Mouse (Mus musculus): Measurements from ENCODE around the gene Tnk2.

Tnk2 gene

DNA sequence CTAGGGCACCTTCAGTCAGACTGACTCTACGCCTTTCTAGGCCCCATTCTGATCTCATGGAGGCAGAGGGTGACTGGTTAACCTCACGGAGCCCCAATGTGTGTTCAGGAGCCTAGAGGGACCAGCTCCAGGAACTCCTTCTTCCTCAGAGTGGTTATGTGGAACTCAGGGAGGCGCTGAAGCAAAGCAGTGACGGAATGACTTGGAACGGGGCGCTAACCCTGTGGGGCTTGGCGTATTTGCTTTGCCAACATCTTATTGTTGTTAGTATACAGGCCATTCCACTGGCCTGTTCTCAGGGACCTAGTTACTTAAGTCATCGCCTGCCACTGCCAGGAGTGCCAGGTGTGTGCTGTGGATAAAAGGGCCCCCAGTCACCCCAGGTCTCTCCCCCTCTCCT is 65.4 kb downstream of the Tnk2 start:
- DNase-seq (ENCODE audit: low spot score in 2 of 2), result no peak

DNA sequence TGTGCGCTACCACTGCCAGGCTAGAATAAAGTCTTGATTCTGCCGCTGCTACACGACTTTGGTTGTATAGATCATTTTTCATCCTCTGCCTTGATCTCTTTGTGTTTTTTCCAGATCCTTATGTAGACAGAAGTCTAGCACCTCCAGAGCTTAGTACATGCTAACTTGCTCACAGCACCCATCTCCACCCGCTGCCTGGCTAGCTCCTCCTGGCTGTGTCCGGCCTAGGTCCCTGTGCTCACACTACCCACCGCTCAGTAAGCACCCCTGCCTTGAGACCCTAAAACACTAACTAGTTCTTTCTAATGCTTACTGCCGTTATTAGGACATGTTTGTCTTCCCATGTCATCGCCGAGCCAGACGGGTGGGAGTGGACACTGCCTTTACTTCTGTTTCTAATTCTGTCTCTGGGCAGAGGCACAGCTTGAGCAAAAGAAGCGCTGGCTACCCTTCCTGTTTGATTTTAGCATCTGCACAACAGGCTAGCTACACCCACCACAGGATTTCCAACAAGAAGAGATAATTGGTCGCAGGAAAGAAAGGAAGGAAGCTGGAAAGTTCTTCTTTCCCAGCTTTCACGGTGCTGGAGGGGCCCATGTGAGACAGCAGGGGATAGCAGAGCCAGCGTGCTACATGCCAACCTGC is 66.9 kb downstream of the Tnk2 start:
- peak in 1 of 2 experiments; percentile 24 for DNase-seq (ENCODE audit: low spot score in 2 of 2)

DNA sequence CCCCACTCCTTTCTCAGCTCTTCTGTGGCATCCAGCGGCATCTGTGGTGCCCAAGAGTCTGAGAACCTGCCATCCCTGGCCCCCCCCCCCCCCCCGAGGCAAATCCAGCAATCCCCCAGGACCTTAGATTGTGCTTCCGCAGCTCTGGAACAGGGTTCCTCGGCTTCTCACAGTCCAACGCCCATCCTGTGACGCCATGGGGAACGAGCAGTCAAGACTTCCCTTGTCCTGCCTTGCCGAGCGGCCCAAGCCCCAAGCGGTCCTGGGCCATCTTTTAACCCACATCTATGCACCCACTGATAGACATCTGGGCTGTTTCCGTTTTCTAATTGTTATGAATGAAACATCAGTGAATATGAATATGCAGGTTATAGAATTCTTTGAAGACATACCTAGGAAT is 68.5 kb downstream of the Tnk2 start:
- no peak for DNase-seq (ENCODE audit: low spot score in 2 of 2)

DNA sequence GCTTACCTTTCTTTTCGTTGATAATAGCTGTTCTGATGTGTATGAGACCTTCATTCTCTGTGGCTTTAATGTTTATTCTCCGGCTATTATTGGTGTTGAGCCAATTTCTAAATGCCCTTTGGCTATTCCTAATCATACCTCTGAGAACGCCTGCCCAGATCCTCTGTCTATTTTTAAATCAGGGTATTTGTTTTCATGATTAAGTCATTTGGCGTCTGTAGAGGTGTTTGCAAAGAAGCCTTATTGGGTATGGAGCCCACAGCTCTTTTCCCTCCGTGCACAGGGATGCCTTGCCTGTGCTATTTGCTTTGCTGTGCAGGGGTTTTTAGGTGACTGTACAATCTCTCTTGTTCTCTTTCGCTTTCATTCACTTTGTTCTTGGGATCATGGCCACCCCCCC is 69.9 kb downstream of the Tnk2 start:
- DNase-seq (ENCODE audit: low spot score in 2 of 2), result no peak

DNA sequence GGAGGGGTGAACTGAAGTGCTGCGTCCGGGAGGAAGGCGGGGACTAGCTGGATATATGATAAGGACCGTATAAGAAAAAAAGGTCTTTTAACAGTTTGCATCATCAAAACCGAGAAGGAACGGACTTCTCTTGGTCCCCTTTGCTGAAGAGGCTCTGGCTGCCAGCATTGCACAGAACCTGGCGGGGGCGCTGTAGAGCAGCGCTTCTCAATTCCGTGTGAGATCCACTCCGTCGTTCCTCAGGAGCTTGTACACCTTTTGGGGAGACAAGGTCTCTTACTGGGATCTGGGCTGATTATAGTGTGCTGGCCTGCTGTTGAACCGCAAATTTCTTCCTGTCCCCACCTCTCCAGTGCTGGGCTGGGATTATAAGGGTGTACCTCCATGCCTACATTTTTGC is 71.7 kb downstream of the Tnk2 start:
- no peak for DNase-seq (ENCODE audit: low spot score in 2 of 2)

DNA sequence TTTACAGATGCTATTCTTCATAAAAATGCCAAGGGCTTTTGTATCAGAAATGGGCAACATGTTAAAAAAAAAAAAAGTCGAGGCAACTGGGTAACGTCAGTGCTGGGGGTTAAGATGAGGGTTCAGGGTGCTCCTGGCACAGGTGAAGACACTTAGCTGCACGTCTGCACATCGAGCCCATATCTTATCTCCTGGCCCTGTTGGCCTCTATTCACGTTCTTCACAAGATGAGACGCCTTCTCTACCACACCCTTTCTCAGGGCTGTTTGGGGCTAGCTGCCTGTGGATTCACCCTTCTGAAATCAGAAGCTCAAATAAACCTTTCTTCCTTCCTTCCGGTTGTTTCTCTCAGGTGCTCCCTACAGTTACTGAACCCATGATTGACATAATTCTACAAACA is 79.5 kb downstream of the Tnk2 start:
- DNase-seq (ENCODE audit: low spot score in 2 of 2), result no peak

DNA sequence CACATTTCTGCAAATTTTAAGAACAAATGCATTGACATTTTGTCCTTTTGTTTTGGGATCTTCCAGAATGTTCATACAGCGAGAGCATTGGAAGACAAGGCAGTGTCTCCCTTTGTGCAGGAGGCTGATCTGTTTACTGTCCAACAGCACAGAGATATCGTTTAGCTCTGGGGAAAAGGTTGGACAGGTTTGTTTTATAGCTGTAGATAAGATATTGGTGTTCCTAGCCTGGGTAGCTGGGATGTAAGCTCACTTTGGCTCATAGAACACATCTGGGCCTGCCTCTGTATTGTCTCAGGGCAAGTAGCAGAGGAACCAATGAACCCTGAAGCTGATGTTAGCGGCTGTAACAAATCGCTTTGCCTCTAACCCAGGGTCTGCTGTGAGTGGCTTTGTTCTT is 80.1 kb downstream of the Tnk2 start:
- no peak for DNase-seq (ENCODE audit: low spot score in 2 of 2)

DNA sequence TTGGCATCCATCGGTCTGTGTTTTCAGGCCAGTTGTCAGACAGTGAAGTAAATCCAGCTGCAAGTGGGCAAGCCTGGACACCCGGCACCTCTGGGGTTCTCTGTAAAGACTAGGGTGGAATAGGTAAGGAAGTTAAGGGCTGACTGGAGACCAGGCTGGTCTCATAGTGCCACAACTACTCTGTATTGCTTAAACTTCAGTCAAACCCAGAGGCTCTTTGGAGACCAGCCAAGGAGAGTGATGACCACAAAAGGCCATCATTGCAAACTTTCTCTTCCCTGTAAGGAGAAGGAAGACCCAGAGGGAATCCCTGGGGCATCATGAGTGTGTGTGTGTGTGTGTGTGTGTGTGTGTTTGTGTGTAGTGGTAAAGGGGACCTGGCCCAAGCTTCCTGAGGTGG is 80.6 kb downstream of the Tnk2 start:
- no peak for DNase-seq (ENCODE audit: low spot score in 2 of 2)

DNA sequence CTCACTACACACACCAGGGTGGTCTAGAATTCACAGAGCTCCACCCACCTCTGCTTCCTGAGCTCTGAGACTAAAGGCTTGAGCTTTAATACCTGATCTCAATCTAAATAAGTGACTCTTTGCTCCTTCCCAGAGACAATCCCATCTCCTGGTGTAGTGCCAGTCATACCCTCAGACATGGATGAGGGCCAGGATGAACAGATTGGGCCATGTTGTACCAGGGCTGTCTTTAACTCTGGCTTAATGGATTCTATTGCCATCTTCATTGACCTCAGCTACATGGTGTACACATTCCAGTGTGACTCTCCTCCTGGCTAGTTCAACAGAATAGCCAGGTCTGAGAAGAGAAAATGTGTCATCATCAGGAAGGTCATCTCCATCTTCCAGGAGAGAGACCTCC is 82.8 kb downstream of the Tnk2 start:
- DNase-seq (ENCODE audit: low spot score in 2 of 2), result no peak

DNA sequence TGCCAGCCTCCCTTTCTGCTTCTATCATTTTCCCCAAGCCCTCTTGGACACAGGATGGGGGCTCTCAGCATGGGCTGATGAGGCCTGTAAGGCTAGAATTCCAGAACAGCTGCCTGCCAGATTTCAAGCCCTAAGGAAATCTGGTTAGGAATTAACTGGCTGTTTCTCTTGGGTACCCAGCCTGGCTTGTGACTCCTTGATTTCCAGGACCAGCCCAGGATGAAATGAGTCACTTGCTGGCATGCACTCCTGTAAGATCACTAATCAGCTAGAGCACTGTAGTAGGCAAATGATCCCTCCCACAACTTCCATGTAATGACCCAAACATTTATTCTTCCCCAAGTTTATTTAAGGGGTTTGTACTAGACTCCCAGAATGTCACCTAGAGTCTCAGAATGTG is 84.6 kb downstream of the Tnk2 start:
- no peak for DNase-seq (ENCODE audit: low spot score in 2 of 2)

DNA sequence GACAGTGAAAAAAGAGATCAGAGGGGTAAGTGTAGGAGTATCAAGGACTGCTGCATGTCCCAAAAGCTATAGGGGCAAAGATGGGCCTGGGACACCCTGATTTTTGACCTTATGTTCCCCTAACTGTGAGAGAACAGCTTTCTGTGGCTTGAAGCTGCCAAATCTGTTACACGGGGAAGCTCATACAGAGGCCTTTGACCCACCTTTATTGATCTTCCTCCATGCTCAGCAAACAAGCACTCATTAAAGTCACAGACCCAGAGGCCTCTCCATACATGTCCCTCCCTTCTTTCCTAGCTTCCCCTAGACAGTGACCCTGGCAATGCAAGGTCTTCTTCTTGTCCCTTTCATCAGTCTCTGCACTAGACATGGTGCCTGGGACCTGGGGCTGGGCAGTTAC is 85.1 kb downstream of the Tnk2 start:
- DNase-seq (ENCODE audit: low spot score in 2 of 2), result no peak

All from left cerebral cortex, adult 9 months (tissue).